Mouse (Mus musculus): ENCODE results near the gene Troap.

- TF ChIP-seq CTCF (IDR thresholded peaks at IDR 0.05; ENCODE audit: low read depth, low read length) (no peak), GATA1 (IDR thresholded peaks at IDR 0.05; ENCODE audit: borderline replicate concordance, low read length) (no peak), POLR2AphosphoS5 (IDR thresholded peaks at IDR 0.05; ENCODE audit: insufficient replicate concordance, low read depth, low read length) (no peak; the same call in 1 of the 2 replicates)
Measured at GRCm38 (mm10) chr15:99032041-99032725, 42.2 kb upstream of the Troap start.
